Mouse (Mus musculus) brain, embryonic 14.5 days (tissue): Measurements from ENCODE around the gene Abhd17a.

Experiments
- CTCF ChIP-seq: fragments of 200-500 bp; IDR thresholded peaks from 2 replicates; pipeline ENCODE4 v1.5.1; 2012; ENCODE audit warnings: inconsistent platforms, mild to moderate bottlenecking, moderate library complexity, borderline replicate concordance; ENCODE audit not compliant: insufficient read depth, insufficient read length; ENCODE audit errors: extremely low read depth
- POLR2A ChIP-seq: fragments of 200-500 bp; IDR thresholded peaks from 2 replicates; pipeline ENCODE4 v1.6.1; 2012; ENCODE audit warnings: mild to moderate bottlenecking, inconsistent platforms, borderline replicate concordance; ENCODE audit not compliant: poor library complexity, insufficient read depth, insufficient read length, severe bottlenecking; ENCODE audit errors: extremely low read depth

DNA sequence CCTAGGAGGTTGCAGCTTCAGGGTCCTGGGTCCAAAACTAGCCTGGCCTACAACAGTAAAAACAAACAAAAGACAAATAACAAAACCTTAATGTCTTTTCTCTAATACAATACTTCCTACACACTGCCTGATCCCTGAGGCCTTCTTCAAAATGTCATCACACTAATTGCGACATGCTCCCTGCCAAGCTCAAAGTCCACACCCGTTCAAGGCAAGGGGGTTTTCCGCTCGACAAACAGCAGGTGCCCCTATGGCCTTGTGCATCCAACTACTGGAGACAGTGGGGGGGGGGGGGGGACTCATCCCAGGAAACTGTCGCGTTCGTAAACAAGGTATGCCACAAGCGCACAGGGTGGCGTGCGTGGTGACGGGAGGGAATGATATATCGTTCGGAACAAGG lies 29.5 kb downstream of the Abhd17a start:
- TF ChIP-seq POLR2A = no peak
- no peak for TF ChIP-seq CTCF
